Mouse (Mus musculus): ENCODE data around the gene Nmt1.

Nmt1 gene

GRCm38 (mm10) chr11:103105180-103105725 is 77.3 kb downstream of the Nmt1 start:
- CTCF ChIA-PET, result interaction anchor here (1.8 to 2.5 kb wide), 2 partner anchors 11 to 54 kb away, joined by 6 to 15 read pairs; partner anchors contain the start of gene Hexim1

- CTCF ChIA-PET, result interaction anchor here (0.6 to 2.5 kb wide), 3 partner anchors 10 to 54 kb away, joined by 5 to 15 read pairs (median 6); partner anchors contain the start of gene Hexim1
These were observed 77.8 kb downstream of the Nmt1 start for GRCm38 (mm10) chr11:103105810-103106209.

- CTCF ChIA-PET, result interaction anchor here (0.6 to 1.8 kb wide), 2 partner anchors 10 to 53 kb away, joined by 5 to 6 read pairs; partner anchors contain the start of gene Hexim1
These were observed 78.4 kb downstream of the Nmt1 start for GRCm38 (mm10) chr11:103106386-103106785.

- CTCF ChIA-PET, result no interaction called here
These were observed 83.3 kb downstream of the Nmt1 start for GRCm38 (mm10) chr11:103111301-103111700.

GRCm38 (mm10) chr11:103111881-103112551 is 84.0 kb downstream of the Nmt1 start:
- CTCF ChIA-PET, result no interaction called here

GRCm38 (mm10) chr11:103112552-103112912 is 84.5 kb downstream of the Nmt1 start:
- CTCF ChIA-PET, result no interaction called here

GRCm38 (mm10) chr11:103113005-103113404 is 85.0 kb downstream of the Nmt1 start:
- CTCF ChIA-PET, result no interaction called here

GRCm38 (mm10) chr11:103113771-103114170 is 85.8 kb downstream of the Nmt1 start:
- CTCF ChIA-PET, result interaction anchor here (2.2 kb wide), 1 partner anchor 19 kb away, joined by 6 read pairs; the partner anchor contains the start of gene Hexim2

- CTCF ChIA-PET, result interaction anchor here (0.6 to 2.2 kb wide), 3 partner anchors 12 to 60 kb away, joined by 3 to 6 read pairs (median 3); partner anchors contain the start of gene Hexim2
These were observed 86.4 kb downstream of the Nmt1 start for GRCm38 (mm10) chr11:103114270-103114943.

- CTCF ChIA-PET, result interaction anchor here (0.6 to 2.2 kb wide), 5 partner anchors 10 to 59 kb away, joined by 3 to 6 read pairs (median 3); partner anchors contain the start of gene Hexim2
These were observed 87.4 kb downstream of the Nmt1 start for GRCm38 (mm10) chr11:103115163-103116007.

GRCm38 (mm10) chr11:103116008-103116818 is 88.2 kb downstream of the Nmt1 start, which contains the start of gene Hexim1:
Hexim1 (plus strand) TSS chr11:103116231.
- CTCF ChIA-PET, result interaction anchor here (0.6 to 2.2 kb wide), 5 partner anchors 11 to 214 kb away, joined by 3 to 6 read pairs (median 4); partner anchors contain the start of gene Hexim2

- CTCF ChIA-PET, result interaction anchor here (0.6 to 1.2 kb wide), 4 partner anchors 14 to 137 kb away, joined by 3 to 8 read pairs (median 4); no protein-coding TSS in a partner anchor
These were observed 89.1 kb downstream of the Nmt1 start for GRCm38 (mm10) chr11:103116959-103117590.

GRCm38 (mm10) chr11:103117591-103118009 is 89.6 kb downstream of the Nmt1 start:
- CTCF ChIA-PET, result interaction anchor here (0.6 to 1.2 kb wide), 5 partner anchors 10 to 137 kb away, joined by 3 to 13 read pairs (median 4); no protein-coding TSS in a partner anchor
